In the genomic region with DNA sequence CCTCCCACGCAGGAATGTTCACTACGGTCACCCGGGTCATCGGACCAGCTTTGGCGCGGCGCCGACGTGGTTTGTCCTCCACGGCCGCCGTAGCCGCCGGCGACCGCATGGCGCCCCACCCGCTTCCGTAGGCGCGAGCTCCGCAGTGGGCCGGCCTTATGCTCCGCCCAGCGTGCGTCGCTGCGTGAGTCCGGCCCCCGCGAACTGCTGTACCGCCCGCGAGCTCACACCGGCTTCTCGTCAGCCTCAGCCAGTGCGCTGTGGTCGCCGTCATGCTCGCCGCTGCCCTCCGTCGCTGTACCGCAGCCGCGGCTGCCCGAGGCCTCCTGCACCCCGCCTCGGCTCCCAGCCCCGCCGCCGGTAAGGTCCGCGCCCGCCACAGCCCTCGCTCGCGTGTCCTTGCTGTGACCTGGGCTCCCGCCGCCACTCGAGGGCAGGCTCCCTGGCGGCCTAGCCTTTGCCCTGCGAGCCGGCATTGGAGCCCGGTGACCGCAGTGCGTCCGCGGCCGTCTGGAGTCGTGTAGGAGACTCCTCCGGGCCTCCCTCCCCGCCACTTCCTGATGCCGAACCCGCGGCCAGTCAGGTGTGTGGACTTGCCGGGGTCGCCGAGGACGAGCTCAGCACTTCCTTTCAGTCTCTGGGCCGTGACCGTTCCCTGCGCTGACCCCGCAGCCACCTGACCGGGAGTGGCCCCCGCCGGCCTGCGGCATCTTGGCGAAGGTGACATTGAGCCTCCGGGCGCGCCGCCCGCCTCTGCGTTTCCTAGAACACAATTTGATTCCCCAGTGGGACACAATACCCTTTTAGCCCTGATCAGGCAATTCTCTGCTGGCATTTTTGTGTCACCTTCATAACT, we compare ENCODE assay signal across 8 mouse cellular contexts. TPM values are rescaled to one million over a fixed set of nuclear protein-coding genes. Genes with fewer than 3 reads are reported as not detected.
A peak's percentile ranks its signal among the peaks of the same experiment; 100 is the strongest.
DNase-seq lines count a peak whose midpoint lies in the region; ATAC-seq and TF ChIP-seq lines count a peak whose summit lies in the region.

A gene (plus strand): TSS at position 219 of the 856 bp plus-strand sequence.

- no peaks in the 10 kb centered on the region for H3K9me3 ChIP-seq in MEL (replicated peaks; ENCODE audit: insufficient read depth, low read length)
- no peaks in the 10 kb centered on the region for H3K9me3 ChIP-seq in forebrain, postnatal 0 days (ENCODE audit: low read length)
- H3K9me3 ChIP-seq in lung, embryonic 16.5 days (ENCODE audit: control insufficient read depth, low read length): no peaks in the 10 kb centered on the region

- H3K4me3 ChIP-seq in MEL (ENCODE audit: control insufficient read depth in 1 of 2, insufficient read depth in 1 of 2, low read depth in 2 of 2, low read length in 2 of 2): peak within 1 kb of the TSS; percentile 79 to 98
- peak within 1 kb of the TSS; percentile 58 for H3K4me3 ChIP-seq in cerebellum, adult 2 months (replicated peaks; ENCODE audit: insufficient read depth, low read depth, low read length)
- peak within 1 kb of the TSS; percentile 92 for H3K4me3 ChIP-seq in forebrain, postnatal 0 days (ENCODE audit: low read depth, low read length)
- H3K4me3 ChIP-seq in lung, embryonic 16.5 days (ENCODE audit: low read length): peak within 1 kb of the TSS; percentile 93

- 1% methylated on average over 94 of the region's 95 CpGs for whole genome bisulfite sequencing in cerebellum, adult 2 months
- WGBS in forebrain, postnatal 0 days: 3% methylated on average over 95 of the region's 95 CpGs
- WGBS in lung, embryonic 16.5 days: under 1% methylated on average over 91 of the region's 95 CpGs

- peak within 1 kb of the TSS; percentile 63 for H3K4me2 ChIP-seq in forebrain, postnatal 0 days (ENCODE audit: low read depth)
- peak within 1 kb of the TSS; percentile 73 for H3K4me2 ChIP-seq in lung, embryonic 16.5 days (ENCODE audit: low read depth, low read length)

- H3K79me2 ChIP-seq in MEL (ENCODE audit: control insufficient read depth, insufficient read depth, low read length, poor library complexity): peaks cover 48% of the 10 kb centered on the region

- DNase-seq in MEL (ENCODE audit: low read depth, low spot score): peak; percentile 96
- peak; percentile 96 to 98 for DNase-seq in cerebellum, adult 2 months
- peak; percentile 96 for DNase-seq in forebrain, postnatal 0 days
- peak; percentile 97 for DNase-seq in heart, postnatal 4 days
- peak; percentile 80 for DNase-seq in layer of hippocampus, adult 9-10 months (ENCODE audit: low spot score)
- DNase-seq in ovary, postnatal 10 days (ENCODE audit: low spot score): peak; percentile 83
- DNase-seq in thymus, postnatal 10 days (ENCODE audit: low spot score in 2 of 2): peak; percentile 81 to 85

- ATAC-seq in forebrain, postnatal 0 days: peak; percentile 97
- peak; percentile 99 for ATAC-seq in lung, embryonic 16.5 days (ENCODE audit: low read depth)

- H3K9ac ChIP-seq in MEL (ENCODE audit: control insufficient read depth, low read depth, low read length, poor library complexity, severe bottlenecking): peak within 1 kb of the TSS; percentile 86
- peak within 1 kb of the TSS; percentile 95 for H3K9ac ChIP-seq in forebrain, postnatal 0 days
- H3K9ac ChIP-seq in lung, embryonic 16.5 days (ENCODE audit: low read length): peak within 1 kb of the TSS; percentile 92

- no peak for TF ChIP-seq RAD21 in MEL (IDR thresholded peaks at IDR 0.05; ENCODE audit: low read depth, low read length)

- TF ChIP-seq EP300 in MEL (IDR thresholded peaks at IDR 0.05; ENCODE audit: low read depth in 1 of 2, low read length in 2 of 2): no peak; a peak in 1 of 4 replicates

- TF ChIP-seq POLR2A in MEL (IDR thresholded peaks at IDR 0.05; ENCODE audit: control insufficient read depth in 1 of 2, insufficient read depth in 1 of 2, low read depth in 1 of 2, low read length in 2 of 2, poor library complexity in 1 of 2): peak; percentile 93 to 99
- TF ChIP-seq POLR2A in cerebellum, adult 2 months (IDR thresholded peaks at IDR 0.05; ENCODE audit: borderline replicate concordance, insufficient read depth, low read length): peak; percentile 95

- no peaks in the 10 kb centered on the region for H3K27me3 ChIP-seq in MEL (ENCODE audit: control insufficient read depth in 1 of 2, insufficient read depth in 2 of 2, low read length in 2 of 2)
- H3K27me3 ChIP-seq in cerebellum, adult 2 months (ENCODE audit: control insufficient read depth, insufficient read depth, low read length): no peaks in the 10 kb centered on the region
- no peaks in the 10 kb centered on the region for H3K27me3 ChIP-seq in forebrain, postnatal 0 days (ENCODE audit: insufficient read depth, low read length)
- H3K27me3 ChIP-seq in lung, embryonic 16.5 days (ENCODE audit: control insufficient read depth, insufficient read depth, low read depth, low read length): no peaks in the 10 kb centered on the region

- TF ChIP-seq CTCF in MEL (IDR thresholded peaks at IDR 0.05 in 2 of 3, conservative IDR thresholded peaks at IDR 0.05 in 1 of 3; ENCODE audit: control insufficient read depth in 1 of 3, insufficient read depth in 1 of 3, low read depth in 2 of 3, low read length in 3 of 3, poor library complexity in 1 of 3, severe bottlenecking in 1 of 3): no peak
- no peak for TF ChIP-seq CTCF in cerebellum, adult 2 months (IDR thresholded peaks at IDR 0.05; ENCODE audit: borderline replicate concordance, insufficient read depth, low read depth, low read length)
- no peak; the same call in 1 of the 2 replicates for TF ChIP-seq CTCF in forebrain, postnatal 0 days (IDR thresholded peaks at IDR 0.05; ENCODE audit: low read depth)

- H3K4me1 ChIP-seq in MEL (ENCODE audit: control insufficient read depth in 1 of 2, insufficient read depth in 2 of 2, low read length in 2 of 2): peaks cover 9 to 15% of the 10 kb centered on the region in 2 experiments
- peaks cover 17% of the 10 kb centered on the region for H3K4me1 ChIP-seq in cerebellum, adult 2 months (ENCODE audit: control insufficient read depth, insufficient read depth, low read length)
- peaks cover 20% of the 10 kb centered on the region; the same call in 1 of the 2 replicates for H3K4me1 ChIP-seq in forebrain, postnatal 0 days (ENCODE audit: insufficient read depth)
- H3K4me1 ChIP-seq in lung, embryonic 16.5 days (replicated peaks; ENCODE audit: control insufficient read depth, insufficient read depth, low read length): peaks cover 11% of the 10 kb centered on the region

- peak within 1 kb of the TSS; percentile 64 for H3K27ac ChIP-seq in MEL (ENCODE audit: control insufficient read depth, low read depth, low read length)
- H3K27ac ChIP-seq in cerebellum, adult 2 months (ENCODE audit: insufficient read depth, low read length): peak within 1 kb of the TSS; percentile 95
- peak within 1 kb of the TSS; percentile 86 for H3K27ac ChIP-seq in forebrain, postnatal 0 days (ENCODE audit: low read depth, low read length)
- H3K27ac ChIP-seq in lung, embryonic 16.5 days (ENCODE audit: low read length): peak within 1 kb of the TSS; percentile 92

- H3K36me3 ChIP-seq in MEL (ENCODE audit: control insufficient read depth in 1 of 2, insufficient read depth in 2 of 2, low read length in 2 of 2): peaks cover 0 to 32% of the 10 kb centered on the region in 2 experiments; a peak in 3 of 4 replicates
- no peaks in the 10 kb centered on the region for H3K36me3 ChIP-seq in forebrain, postnatal 0 days (ENCODE audit: insufficient read depth)
- no peaks in the 10 kb centered on the region for H3K36me3 ChIP-seq in lung, embryonic 16.5 days (ENCODE audit: control insufficient read depth, insufficient read depth, low read length)

TF ChIP-seq in MEL, 35 proteins besides CTCF, POLR2A, EP300 and RAD21 (continues in another document):
- peak; percentile 93 for TF ChIP-seq MYC (IDR thresholded peaks at IDR 0.05; ENCODE audit: low read depth, low read length)
- TF ChIP-seq CHD2 (IDR thresholded peaks at IDR 0.05; ENCODE audit: low read length): no peak
- TF ChIP-seq MXI1 (IDR thresholded peaks at IDR 0.05; ENCODE audit: low read depth, low read length): peak; percentile 91; the same call in 1 of the 2 replicates
- no peak for TF ChIP-seq MAFK (IDR thresholded peaks at IDR 0.05; ENCODE audit: borderline replicate concordance, low read depth, low read length)
- TF ChIP-seq KAT2A (conservative IDR thresholded peaks at IDR 0.05; ENCODE audit: low read depth, low read length): no peak; the same call in 1 of the 2 replicates
- no peak for TF ChIP-seq MEF2A (IDR thresholded peaks at IDR 0.05; ENCODE audit: extremely low read depth, insufficient replicate concordance, low read depth, low read length, poor library complexity, severe bottlenecking)
- TF ChIP-seq JUND (IDR thresholded peaks at IDR 0.05; ENCODE audit: low read depth, low read length): no peak
- TF ChIP-seq ELF1 (IDR thresholded peaks at IDR 0.05; ENCODE audit: low read depth, low read length): peak; percentile 81
- TF ChIP-seq CHD1 (IDR thresholded peaks at IDR 0.05; ENCODE audit: low read depth, low read length): no peak
- TF ChIP-seq TBP (IDR thresholded peaks at IDR 0.05; ENCODE audit: low read depth, low read length): no peak; the same call in none of the 2 replicates
- TF ChIP-seq GABPA (IDR thresholded peaks at IDR 0.05; ENCODE audit: low read depth, low read length): no peak
- no peak for TF ChIP-seq BHLHE40 (IDR thresholded peaks at IDR 0.05; ENCODE audit: borderline replicate concordance, low read depth, low read length)
- TF ChIP-seq GATA1 (IDR thresholded peaks at IDR 0.05; ENCODE audit: low read depth, low read length): no peak
- peak; percentile 98 for TF ChIP-seq NELFE (IDR thresholded peaks at IDR 0.05; ENCODE audit: low read depth, low read length)
- peak; percentile 61; the same call in 1 of the 2 replicates for TF ChIP-seq E2F4 (IDR thresholded peaks at IDR 0.05; ENCODE audit: borderline replicate concordance, low read depth, low read length)
- 0 out of 2 replicates have a peak, but pooled peaks have one; percentile 64 for TF ChIP-seq UBTF (IDR thresholded peaks at IDR 0.05; ENCODE audit: borderline replicate concordance, insufficient read depth, low read depth, low read length)
- TF ChIP-seq TCF12 (IDR thresholded peaks at IDR 0.05; ENCODE audit: low read depth, low read length): peak; percentile 79
- TF ChIP-seq NRF1 (IDR thresholded peaks at IDR 0.05; ENCODE audit: insufficient read depth, low read depth, low read length, poor library complexity, severe bottlenecking): peak; percentile 44; the same call in 1 of the 2 replicates

RNA-seq across cellular contexts. Expression of the gene that starts here (rescaled TPM):
- 364 and 367 TPM in 2 replicates for total RNA-seq in MEL (2012; rRNA removed)
- 100 to 1,000 TPM in 1 of 2 experiments, not detected in 1; 400 TPM for polyA plus RNA-seq in MEL (2012; ENCODE audit: insufficient read depth in 1 of 2, insufficient read length in 2 of 2, low read depth in 1 of 2, low replicate concordance in 2 of 2, missing spikeins in 1 of 2)
- 554 and 607 TPM in 2 replicates for polyA plus RNA-seq in cerebellum, adult 2 months (2012; rRNA removed)
- 236 and 279 TPM in 2 replicates for total RNA-seq in forebrain, postnatal 0 days (2014; rRNA removed)
- 1,027 and 1,112 TPM in 2 replicates for polyA plus RNA-seq in forebrain, postnatal 0 days (2015; fragmentation: Nextera tagmentation; extraction: Ambion mirVana)
- 1,000 to 10,000 TPM; 1,831 to 1,865 TPM for total RNA-seq in heart, postnatal 4 days (2021)
- 448 and 496 TPM in 2 replicates for polyA plus RNA-seq in lung, embryonic 16.5 days (2015; fragmentation: Nextera tagmentation; extraction: Ambion mirVana)

Comparison
In these comparisons a context has a peak if more than half of its experiments do, and no peak if none do; other contexts are left out.
1. Peak in every context shown above with its lines: DNase-seq, ATAC-seq, H3K4me3 ChIP-seq and H3K27ac ChIP-seq.